Mouse (Mus musculus) urinary bladder, postnatal 0 days (tissue): Measurements from ENCODE around the gene Rybp. TPM values are rescaled to one million over a fixed set of nuclear protein-coding genes. Genes with fewer than 3 reads are reported as not detected.

ENCODE experiments used
- polyA plus RNA-seq: library from polyadenylated mRNA; unstranded; fragments of >200 nt; fragmentation: Nextera tagmentation; extraction: Ambion mirVana; gene quantifications from 2 replicates; pipeline ENCODE4 v1.2.1, GENCODE M21; 2015

Rybp gene
- polyA plus RNA-seq: 14.0 and 14.3 TPM in 2 replicates

GRCm38 (mm10) chr6:100287334-100288015 lies at the start of gene Rybp:
Gene Rybp (minus strand): TSS chr6:100287485.

